Comparison of ENCODE assay signal across 20 mouse cellular contexts in genomic region chr13:103900015-103900414, GRCm38 (mm10). TPM values are rescaled to one million over a fixed set of nuclear protein-coding genes. Genes with fewer than 3 reads are reported as not detected.
DNase-seq lines count a peak whose midpoint lies in the region; ATAC-seq and TF ChIP-seq lines count a peak whose summit lies in the region.
"Had no signal": no experiment of that assay in that cellular context is flagged by ENCODE, and none has a peak within 500 bp of the region (broad histone marks: within the 10 kb centered on the region; RNA-seq: fewer than 3 reads in every experiment).

No protein-coding gene starts in this region.

- no peaks in the 10 kb centered on the region for H3K4me1 ChIP-seq in hindbrain, postnatal 0 days (ENCODE audit: insufficient read depth, low read length)
- H3K4me1 ChIP-seq: embryonic facial prominence, embryonic 13.5 days; forebrain, embryonic 12.5 days; heart, embryonic 15.5 days; hindbrain, embryonic 15.5 days had no signal

- no peak for TF ChIP-seq CTCF in hindbrain, postnatal 0 days (IDR thresholded peaks at IDR 0.05; ENCODE audit: low read depth)

- H3K4me2 ChIP-seq in hindbrain, postnatal 0 days (ENCODE audit: low read depth, low read length) = no peak overlapping the region
- H3K4me2 ChIP-seq: embryonic facial prominence, embryonic 13.5 days; forebrain, embryonic 12.5 days; heart, embryonic 11.5 days; heart, embryonic 15.5 days; hindbrain, embryonic 15.5 days had no signal

- intact Hi-C loops in heart, postnatal 10 days (cut with DNase I) = no loop called here

- 80% methylated on average over 1 of the region's 1 CpGs for WGBS in hindbrain, postnatal 0 days

- peak; percentile 93 for DNase-seq in heart, adult 11 months
- no peak for DNase-seq in heart, postnatal 10 days
- DNase-seq in MEL-GATA-1-ER (ENCODE audit: extremely low read depth, low read depth) = peak; percentile 53
- DNase-seq in hindbrain, postnatal 0 days (ENCODE audit: low spot score) = no peak
- DNase-seq: adrenal gland, postnatal 14 days; cerebellum, adult 8-10 months; cerebellum, postnatal 25 days; forebrain, postnatal 0 days; gastrocnemius, adult 2 months; gastrocnemius, postnatal 25 days had no signal

- ATAC-seq in granulocyte monocyte progenitor cell, adult 5-6 weeks (replicated peaks; ENCODE audit: poor library complexity, severe bottlenecking) = peak; percentile 96
- ATAC-seq in monocyte, adult 5-6 weeks (replicated peaks; ENCODE audit: insufficient number of reproducible peaks, low FRiP score, low TSS enrichment, poor library complexity, severe bottlenecking) = peak; percentile 63
- no peak for ATAC-seq in activated CD4-positive, CD25-positive, alpha-beta regulatory T cell, adult 4 months
- ATAC-seq in hindbrain, postnatal 0 days = no peak
- ATAC-seq: forebrain, postnatal 0 days; inflammation-experienced regulatory T-cells, adult 6 months; intestine, postnatal 0 days had no signal

- no peaks in the 10 kb centered on the region for H3K9me3 ChIP-seq in hindbrain, postnatal 0 days (ENCODE audit: low read length)
- H3K9me3 ChIP-seq: heart, embryonic 15.5 days; hindbrain, embryonic 15.5 days had no signal

- no peak overlapping the region for H3K27ac ChIP-seq in hindbrain, postnatal 0 days
- H3K27ac ChIP-seq: embryonic facial prominence, embryonic 13.5 days; forebrain, embryonic 12.5 days; gastrocnemius, adult 2 months; heart, embryonic 15.5 days; hindbrain, embryonic 15.5 days had no signal

- H3K27me3 ChIP-seq in hindbrain, postnatal 0 days (ENCODE audit: insufficient read depth, low read length) = no peaks in the 10 kb centered on the region
- H3K27me3 ChIP-seq: embryonic facial prominence, embryonic 13.5 days; forebrain, embryonic 12.5 days; heart, embryonic 15.5 days; hindbrain, embryonic 15.5 days had no signal

- H3K9ac ChIP-seq in hindbrain, postnatal 0 days (replicated peaks; ENCODE audit: low read length) = no peak overlapping the region
- H3K9ac ChIP-seq: embryonic facial prominence, embryonic 13.5 days; forebrain, embryonic 12.5 days; forebrain, postnatal 0 days; heart, embryonic 15.5 days; hindbrain, embryonic 15.5 days had no signal

- H3K4me3 ChIP-seq in hindbrain, postnatal 0 days (ENCODE audit: low read length) = no peak overlapping the region
- H3K4me3 ChIP-seq: embryonic facial prominence, embryonic 13.5 days; forebrain, embryonic 12.5 days; gastrocnemius, adult 2 months; heart, embryonic 15.5 days; hindbrain, embryonic 15.5 days had no signal

- no peaks in the 10 kb centered on the region for H3K36me3 ChIP-seq in hindbrain, postnatal 0 days (ENCODE audit: insufficient read depth, low read length)
- H3K36me3 ChIP-seq: heart, embryonic 15.5 days; hindbrain, embryonic 15.5 days had no signal

RNA-seq across cellular contexts. Expression of gene Erbin, which starts 20.3 kb away (rescaled TPM):
- total RNA-seq in heart, postnatal 10 days (2021) = 10 to 100 TPM; 71.2 to 73.8 TPM
- 63.9 and 67.0 TPM in 2 replicates for total RNA-seq in granulocyte monocyte progenitor cell, adult 5-6 weeks (2014; fragmentation: Nextera tagmentation)
- total RNA-seq in granulocyte monocyte progenitor cell, adult 5-6 weeks (2017) = 83.1 and 89.0 TPM in 2 replicates
- total RNA-seq in monocyte, adult 5-6 weeks (2017) = 155 to 190 TPM (median 167 TPM) in 3 replicates
- 10 to 100 TPM; 36.4 to 47.1 TPM for polyA plus RNA-seq in activated CD4-positive, CD25-positive, alpha-beta regulatory T cell, adult 4 months (2017; shearing (Covaris generic))
- total RNA-seq in hindbrain, postnatal 0 days (2014; rRNA removed) = 32.5 and 32.8 TPM in 2 replicates
- 8.1 and 8.5 TPM in 2 replicates for polyA plus RNA-seq in hindbrain, postnatal 0 days (2015; fragmentation: Nextera tagmentation; extraction: Ambion mirVana)

Comparison
In these comparisons a context has a peak if more than half of its experiments do, and no peak if none do; other contexts are left out.
1. DNase-seq: peak in heart, adult 11 months (single experiment) and MEL-GATA-1-ER (single experiment); none in heart, postnatal 10 days (0 of 2) and hindbrain, postnatal 0 days (single experiment).
2. ATAC-seq: peak in granulocyte monocyte progenitor cell, adult 5-6 weeks (single experiment) and monocyte, adult 5-6 weeks (single experiment); none in activated CD4-positive, CD25-positive, alpha-beta regulatory T cell, adult 4 months (single experiment) and hindbrain, postnatal 0 days (single experiment).